8 mouse cellular contexts compared by ENCODE assay signal in genomic region chr9:92499710-92500410, GRCm38 (mm10). TPM values are rescaled to one million over a fixed set of nuclear protein-coding genes. Genes with fewer than 3 reads are reported as not detected.
DNase-seq lines count a peak whose midpoint lies in the region; ATAC-seq and TF ChIP-seq lines count a peak whose summit lies in the region.

No protein-coding gene starts in this region.

- no peak overlapping the region for H3K9ac ChIP-seq in forebrain, embryonic 16.5 days (replicated peaks; ENCODE audit: low read depth, low read length)
- H3K9ac ChIP-seq in hindbrain, embryonic 16.5 days (ENCODE audit: low read depth, low read length): no peak overlapping the region

- no peak overlapping the region for H3K4me2 ChIP-seq in forebrain, embryonic 16.5 days (ENCODE audit: low read length)
- H3K4me2 ChIP-seq in hindbrain, embryonic 16.5 days (ENCODE audit: low read length): no peak overlapping the region

- peak; percentile 79 for TF ChIP-seq CTCF in Patski (IDR thresholded peaks at IDR 0.05)

- H3K36me3 ChIP-seq in forebrain, embryonic 16.5 days (ENCODE audit: control insufficient read depth, insufficient read depth): no peaks in the 10 kb centered on the region
- H3K36me3 ChIP-seq in hindbrain, embryonic 16.5 days (ENCODE audit: control insufficient read depth, insufficient read depth, low read length): no peaks in the 10 kb centered on the region

- no peaks in the 10 kb centered on the region for H3K9me3 ChIP-seq in forebrain, embryonic 16.5 days (ENCODE audit: control insufficient read depth, low read length)
- H3K9me3 ChIP-seq in hindbrain, embryonic 16.5 days (ENCODE audit: control insufficient read depth, low read length): no peaks in the 10 kb centered on the region

- H3K4me3 ChIP-seq in forebrain, embryonic 16.5 days (replicated peaks; ENCODE audit: low read length): no peak overlapping the region
- no peak overlapping the region for H3K4me3 ChIP-seq in hindbrain, embryonic 16.5 days (ENCODE audit: low read length)

- 36% methylated on average over 12 of the region's 12 CpGs for whole genome bisulfite sequencing in forebrain, embryonic 16.5 days
- 45% methylated on average over 12 of the region's 12 CpGs for WGBS in hindbrain, embryonic 16.5 days

- ATAC-seq in Patski: peak; percentile 89
- peak; percentile 90 for ATAC-seq in forebrain, embryonic 16.5 days
- ATAC-seq in hindbrain, embryonic 16.5 days: peak; percentile 37; the same call in 1 of the 2 replicates
- ATAC-seq in megakaryocyte, adult 5-6 weeks (ENCODE audit: poor library complexity, severe bottlenecking): peak; percentile 81

- POLR2A ChIA-PET in Patski (lab: Charles Lee): no interaction called here

- H3K4me1 ChIP-seq in forebrain, embryonic 16.5 days (replicated peaks; ENCODE audit: control insufficient read depth, insufficient read depth, low read length): no peaks in the 10 kb centered on the region
- no peaks in the 10 kb centered on the region for H3K4me1 ChIP-seq in hindbrain, embryonic 16.5 days (ENCODE audit: control insufficient read depth, insufficient read depth, low read depth, low read length)

- CTCF ChIA-PET in Patski (lab: Charles Lee): interaction anchor here (0.7 to 1.3 kb wide), 12 partner anchors 11 to 378 kb away, joined by 3 to 6 read pairs (median 4); no protein-coding TSS in a partner anchor

- H3K27ac ChIP-seq in forebrain, embryonic 16.5 days (ENCODE audit: low read length): no peak overlapping the region
- H3K27ac ChIP-seq in hindbrain, embryonic 16.5 days (ENCODE audit: low read depth, low read length): no peak overlapping the region

- in situ Hi-C loops in Patski (cut with MboI; ENCODE audit: low pct_unique_long_range_greater_than_20kb): loop anchor here (5.0 to 10.0 kb wide), 2 partner anchors 112 to 385 kb away; no protein-coding TSS in a partner anchor

- peak; percentile 19 for DNase-seq in Patski (ENCODE audit: low read depth, low spot score)
- peak; percentile 56 for DNase-seq in cerebellum, adult 11 months
- peak; percentile 89 to 98 for DNase-seq in layer of hippocampus, postnatal 25 days (ENCODE audit: extremely low spot score in 1 of 2, low spot score in 1 of 2)
- DNase-seq in right cerebral cortex, postnatal 4 days: peak; percentile 94
- peak; percentile 47 for DNase-seq in yolk sac, embryonic 10.5 days (ENCODE audit: low spot score)

- H3K27me3 ChIP-seq in Patski: no peaks in the 10 kb centered on the region
- H3K27me3 ChIP-seq in forebrain, embryonic 16.5 days (replicated peaks; ENCODE audit: control insufficient read depth, insufficient read depth, low read length): no peaks in the 10 kb centered on the region
- no peaks in the 10 kb centered on the region for H3K27me3 ChIP-seq in hindbrain, embryonic 16.5 days (replicated peaks; ENCODE audit: control insufficient read depth, insufficient read depth, low read length)

RNA-seq across cellular contexts. Expression of gene Plod2, which starts 42.2 kb away (rescaled TPM):
- polyA plus RNA-seq in Patski (2021): 120 TPM
- 9.2 and 12.8 TPM in 2 replicates for polyA plus RNA-seq in forebrain, embryonic 16.5 days (2015; fragmentation: Nextera tagmentation; extraction: Ambion mirVana)
- 11.8 and 13.9 TPM in 2 replicates for polyA plus RNA-seq in hindbrain, embryonic 16.5 days (2015; fragmentation: Nextera tagmentation; extraction: Ambion mirVana)
- 1 to 10 TPM; 6.4 to 8.3 TPM for total RNA-seq in layer of hippocampus, postnatal 25 days (2021)
- total RNA-seq in megakaryocyte, adult 5-6 weeks (2015): 0.36 and 0.66 TPM in 2 replicates
- 0.18 and 1.1 TPM in 2 replicates for total RNA-seq in megakaryocyte, adult 5-6 weeks (2017)

RNA-seq across cellular contexts. Expression of gene Plscr4, which starts 42.7 kb away (rescaled TPM):
- 2.3 TPM for polyA plus RNA-seq in Patski (2021)
- polyA plus RNA-seq in forebrain, embryonic 16.5 days (2015; fragmentation: Nextera tagmentation; extraction: Ambion mirVana): 1.3 and 1.4 TPM in 2 replicates
- 2.3 and 3.2 TPM in 2 replicates for polyA plus RNA-seq in hindbrain, embryonic 16.5 days (2015; fragmentation: Nextera tagmentation; extraction: Ambion mirVana)
- 1 to 10 TPM; 2.4 TPM for total RNA-seq in layer of hippocampus, postnatal 25 days (2021)
- total RNA-seq in megakaryocyte, adult 5-6 weeks (2015): 0.25 and 0.48 TPM in 2 replicates
- 0.22 and 0.53 TPM in 2 replicates for total RNA-seq in megakaryocyte, adult 5-6 weeks (2017)

Comparison
In these comparisons a context has a peak if more than half of its experiments do, and no peak if none do; other contexts are left out.
1. ATAC-seq: peak in every context shown above with its lines; median percentile 90 in forebrain, embryonic 16.5 days; 89 in Patski; 81 in megakaryocyte, adult 5-6 weeks; 37 in hindbrain, embryonic 16.5 days.
2. DNase-seq: peak in every context shown above with its lines; median percentile 94 in right cerebral cortex, postnatal 4 days; 94 in layer of hippocampus, postnatal 25 days; 56 in cerebellum, adult 11 months; 47 in yolk sac, embryonic 10.5 days; 19 in Patski.